Mouse (Mus musculus) frontal cortex, postnatal 36 days (tissue): ENCODE results near the gene Adra1d.

Experiments
- DNase-seq, 2 experiments: peaks; one replicate each; pipeline ENCODE4 v3.0.0; 2022; ENCODE audit warnings: low spot score in 2 of 2

The Adra1d gene

DNA sequence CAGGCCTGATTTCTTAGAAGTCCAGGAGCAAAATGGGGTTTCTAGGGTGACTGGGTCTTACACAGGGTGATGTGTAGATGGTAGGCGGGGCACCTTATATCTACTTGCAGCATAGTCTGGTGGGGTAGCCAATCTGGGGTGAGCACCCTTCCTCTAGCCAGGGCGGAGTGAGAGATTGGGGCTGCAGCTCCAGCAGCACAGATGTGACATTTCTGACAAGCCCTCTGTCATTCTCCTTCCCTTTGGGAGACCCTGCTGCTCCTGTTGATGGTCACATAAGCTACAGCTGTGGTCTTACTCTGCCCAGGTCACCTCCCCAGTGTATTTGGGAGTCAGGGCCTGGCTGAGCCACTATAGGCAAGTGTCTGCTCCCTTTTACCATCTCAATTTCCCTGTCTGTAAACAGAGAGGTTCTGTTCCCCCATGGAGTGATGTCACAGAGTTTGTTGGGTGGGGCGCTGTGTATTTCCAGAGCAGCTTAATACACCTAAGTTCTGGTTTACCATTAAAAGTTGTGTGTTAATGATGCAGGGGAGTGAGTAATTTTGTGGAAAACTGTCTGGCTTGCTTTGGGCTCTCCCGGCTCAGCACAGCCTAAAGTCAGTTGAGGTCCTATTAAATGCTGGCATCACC, 64.7 kb downstream of the Adra1d start:
- DNase-seq: no peak

DNA sequence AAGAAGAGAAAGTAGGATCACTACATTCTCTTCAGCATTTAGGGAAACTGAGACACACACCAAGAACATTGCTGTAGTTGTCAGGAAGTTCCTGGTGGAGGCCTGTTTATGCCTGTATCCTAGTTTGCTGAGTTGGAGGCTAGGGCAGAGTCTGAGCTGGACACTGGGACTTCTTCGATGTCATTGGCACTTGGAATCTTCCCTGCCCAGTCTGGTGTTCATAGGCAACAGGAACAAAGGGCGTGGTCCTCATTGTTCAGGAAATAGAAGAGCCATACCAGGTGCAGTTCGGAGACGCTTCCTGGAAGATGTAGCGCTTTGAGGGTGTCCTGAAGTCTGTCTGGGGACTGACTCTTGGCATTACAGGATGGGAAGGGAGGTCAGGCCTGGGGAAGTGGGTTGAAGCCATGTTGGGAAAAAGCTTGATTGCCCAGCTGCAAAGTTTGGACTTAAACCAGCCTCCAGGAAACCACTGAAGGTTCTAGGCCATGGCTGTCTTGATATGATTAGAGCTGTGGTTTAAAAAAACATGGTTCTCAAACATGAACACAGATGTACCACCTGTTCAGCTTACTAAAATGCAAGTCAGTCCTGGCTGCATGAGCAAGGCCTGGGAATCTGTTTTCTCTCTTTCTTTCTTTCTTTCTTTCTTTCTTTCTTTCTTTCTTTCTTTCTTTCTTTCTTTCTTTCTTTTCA, 65.8 kb downstream of the Adra1d start:
- DNase-seq: no peak
